Mouse (Mus musculus) bone marrow macrophage, adult 2 months (primary cell): ENCODE results near the gene Rps8.

ENCODE experiments used
- CTCF ChIP-seq: IDR thresholded peaks from 2 replicates; pipeline ENCODE4 v1.5.1; 2012; ENCODE audit warnings: low read depth, mild to moderate bottlenecking, low read length, moderate library complexity
- POLR2A ChIP-seq: IDR thresholded peaks from 2 replicates; pipeline ENCODE4 v1.6.1; 2012; ENCODE audit warnings: mild to moderate bottlenecking, low read depth, low read length, borderline replicate concordance

- TF ChIP-seq CTCF, result no peak
- peak; percentile 32; the same call in 1 of the 2 replicates for TF ChIP-seq POLR2A
Measured at GRCm38 (mm10) chr4:117126675-117127290, 29.3 kb downstream of the Rps8 start, which contains the start of gene Tctex1d4.
